Mouse (Mus musculus) liver, adult 2 months (tissue): ENCODE results near the gene Cdc20b.

ENCODE experiments used
- CTCF ChIP-seq: fragments of 200-500 bp; IDR thresholded peaks from 2 replicates; pipeline ENCODE4 v1.5.1; 2011; ENCODE audit warnings: low read depth, low read length, control low read depth
- POLR2A ChIP-seq: fragments of 200-500 bp; IDR thresholded peaks from 2 replicates; pipeline ENCODE4 v1.6.1; 2011; ENCODE audit warnings: low read length, control low read depth; ENCODE audit not compliant: insufficient read depth; ENCODE audit errors: extremely low read depth

- TF ChIP-seq CTCF (no peak), POLR2A (no peak)
Measured at GRCm38 (mm10) chr13:112986451-112986950, 48.4 kb upstream of the Cdc20b start.
